Mouse (Mus musculus): ENCODE measurements around the gene Zfp991.
"Not testable (repeated sequence)": the region's sequence is repeated elsewhere in the genome, so short reads cannot be mapped to it uniquely, and the experiment has no call there.

- TF ChIP-seq CTCF (IDR thresholded peaks at IDR 0.05; ENCODE audit: extremely low read depth, insufficient read depth, insufficient read length, insufficient replicate concordance); POLR2A (IDR thresholded peaks at IDR 0.05; ENCODE audit: low read depth, low read length): not testable (repeated sequence)
These were observed 49.4 kb downstream of the Zfp991 start for GRCm38 (mm10) chr4:147181141-147181685.

All from spleen, adult 2 months (tissue).